Mouse (Mus musculus) kidney, adult 11 months (tissue): ENCODE measurements at regions not wholly inside any gene's neighbourhood (a gene's known extent, or its start where the extent isn't known, plus 50 kb on each side); places are given as distances from the start of the nearest gene placed in this dataset.
"Not testable (repeated sequence)": the region's sequence is repeated elsewhere in the genome, so short reads cannot be mapped to it uniquely, and the experiment has no call there.

Experiments used
- DNase-seq: peaks from one replicate; pipeline ENCODE4 v3.0.0; 2022

GRCm38 (mm10) chr3:15040866-15041528 lies 154.9 kb downstream of the Car2 start:
- DNase-seq = no peak

GRCm38 (mm10) chr3:15053968-15054367 lies 167.9 kb downstream of the Car2 start:
- DNase-seq = no peak

GRCm38 (mm10) chr3:15055516-15056256 lies 169.6 kb downstream of the Car2 start:
- not testable (repeated sequence) for DNase-seq

GRCm38 (mm10) chr3:15056788-15057585 lies 170.9 kb downstream of the Car2 start:
- DNase-seq = peak; percentile 27

- no peak for DNase-seq
These were observed 179.6 kb downstream of the Car2 start for GRCm38 (mm10) chr3:15065681-15066080.

GRCm38 (mm10) chr3:15068256-15068655 lies 182.2 kb downstream of the Car2 start:
- no peak for DNase-seq

- DNase-seq = no peak
These were observed 185.2 kb downstream of the Car2 start for GRCm38 (mm10) chr3:15071030-15071883.

- no peak for DNase-seq
These were observed 187.3 kb downstream of the Car2 start for GRCm38 (mm10) chr3:15073405-15073804.

- DNase-seq = no peak
These were observed 187.8 kb downstream of the Car2 start for GRCm38 (mm10) chr3:15073847-15074246.

GRCm38 (mm10) chr3:15074949-15075348 lies 188.9 kb downstream of the Car2 start:
- no peak for DNase-seq

GRCm38 (mm10) chr3:15090124-15090523 lies 204.1 kb downstream of the Car2 start:
- no peak for DNase-seq

GRCm38 (mm10) chr3:15098206-15098817 lies 212.2 kb downstream of the Car2 start:
- DNase-seq = no peak

GRCm38 (mm10) chr3:15098981-15099380 lies 212.9 kb downstream of the Car2 start:
- no peak for DNase-seq

GRCm38 (mm10) chr3:15105627-15106026 lies 219.6 kb downstream of the Car2 start:
- DNase-seq = no peak

- no peak for DNase-seq
These were observed 220.2 kb downstream of the Car2 start for GRCm38 (mm10) chr3:15106281-15106680.

GRCm38 (mm10) chr3:15107301-15107700 lies 221.2 kb downstream of the Car2 start:
- DNase-seq = no peak

GRCm38 (mm10) chr3:15108239-15108934 lies 222.3 kb downstream of the Car2 start:
- DNase-seq = no peak

GRCm38 (mm10) chr3:15110037-15110748 lies 221.9 kb downstream of the Gm9733 start:
- DNase-seq = no peak

- DNase-seq = no peak
These were observed 219.8 kb downstream of the Gm9733 start for GRCm38 (mm10) chr3:15112177-15112838.

GRCm38 (mm10) chr3:15118634-15119356 lies 213.3 kb downstream of the Gm9733 start:
- DNase-seq = no peak
